8 mouse cellular contexts compared by ENCODE assay signal in genomic region chr4:45296662-45297564, GRCm38 (mm10). TPM values are rescaled to one million over a fixed set of nuclear protein-coding genes. Genes with fewer than 3 reads are reported as not detected.
DNase-seq lines count a peak whose midpoint lies in the region; ATAC-seq lines count a peak whose summit lies in the region.

Gene Trmt10b (plus strand): TSS chr4:45297127.

- peak within 1 kb of the TSS; percentile 89 for H3K9ac ChIP-seq in hindbrain, embryonic 16.5 days (ENCODE audit: low read depth, low read length)

- peak; percentile 98 for ATAC-seq in hindbrain, embryonic 16.5 days

- H3K27me3 ChIP-seq in hindbrain, embryonic 16.5 days (replicated peaks; ENCODE audit: control insufficient read depth, insufficient read depth, low read length) = no peaks in the 10 kb centered on the region

- H3K9me3 ChIP-seq in hindbrain, embryonic 16.5 days (ENCODE audit: control insufficient read depth, low read length) = no peaks in the 10 kb centered on the region

- H3K4me3 ChIP-seq in hindbrain, embryonic 16.5 days (ENCODE audit: low read length) = peak within 1 kb of the TSS; percentile 82

- H3K4me2 ChIP-seq in hindbrain, embryonic 16.5 days (ENCODE audit: low read length) = peak within 1 kb of the TSS; percentile 85

- 21% methylated on average over 27 of the region's 27 CpGs for WGBS in hindbrain, embryonic 16.5 days

- DNase-seq in ZHBTc4 (ENCODE audit: low read depth, low spot score) = peak; percentile 89
- peak; percentile 86 to 90 for DNase-seq in cerebellum, postnatal 10 days
- DNase-seq in frontal cortex, postnatal 14 days (ENCODE audit: low spot score in 2 of 2) = peak; percentile 46 to 50
- peak; percentile 62 to 67 for DNase-seq in left cerebral cortex, adult 18-20 months (ENCODE audit: low spot score in 2 of 2)
- peak; percentile 68 to 73 for DNase-seq in lung, postnatal 4 days
- DNase-seq in right cerebral cortex, postnatal 14 days = peak; percentile 62
- peak; percentile 67 for DNase-seq in yolk sac, embryonic 10.5 days (ENCODE audit: low spot score)

- no peak within 1 kb of the TSS for H3K27ac ChIP-seq in hindbrain, embryonic 16.5 days (ENCODE audit: low read depth, low read length)

- peaks cover 7% of the 10 kb centered on the region for H3K4me1 ChIP-seq in hindbrain, embryonic 16.5 days (ENCODE audit: control insufficient read depth, insufficient read depth, low read depth, low read length)

- H3K36me3 ChIP-seq in hindbrain, embryonic 16.5 days (ENCODE audit: control insufficient read depth, insufficient read depth, low read length) = peaks cover 14% of the 10 kb centered on the region; the same call in 1 of the 2 replicates

RNA-seq across cellular contexts. Expression of gene Trmt10b, which starts in this region (rescaled TPM):
- polyA plus RNA-seq in hindbrain, embryonic 16.5 days (2015; fragmentation: Nextera tagmentation; extraction: Ambion mirVana) = 24.4 and 24.7 TPM in 2 replicates
- total RNA-seq in left cerebral cortex, adult 18-20 months (2021) = 10 to 100 TPM; 11.6 to 16.0 TPM
